Mouse (Mus musculus) heart, postnatal 0 days (tissue): Measurements from ENCODE around the gene Kat2a.

Experiments
- CTCF ChIP-seq: IDR thresholded peaks from 2 replicates; pipeline ENCODE4 v1.5.1; 2016; ENCODE audit warnings: antibody characterized with exemption, control low read depth, low read depth
- EP300 ChIP-seq: IDR thresholded peaks from 2 replicates; pipeline ENCODE4 v1.6.1; 2016; ENCODE audit warnings: antibody characterized with exemption, low read depth

GRCm38 (mm10) chr11:100738066-100738604 lies 25.9 kb upstream of the Kat2a start, which contains the start of gene Rab5c:
- TF ChIP-seq EP300 (no peak), CTCF (no peak)
